Mouse (Mus musculus): Measurements from ENCODE around the gene Vmn2r31.
"Not testable (repeated sequence)": the region's sequence is repeated elsewhere in the genome, so short reads cannot be mapped to it uniquely, and the experiment has no call there.

Gene Vmn2r31

DNA sequence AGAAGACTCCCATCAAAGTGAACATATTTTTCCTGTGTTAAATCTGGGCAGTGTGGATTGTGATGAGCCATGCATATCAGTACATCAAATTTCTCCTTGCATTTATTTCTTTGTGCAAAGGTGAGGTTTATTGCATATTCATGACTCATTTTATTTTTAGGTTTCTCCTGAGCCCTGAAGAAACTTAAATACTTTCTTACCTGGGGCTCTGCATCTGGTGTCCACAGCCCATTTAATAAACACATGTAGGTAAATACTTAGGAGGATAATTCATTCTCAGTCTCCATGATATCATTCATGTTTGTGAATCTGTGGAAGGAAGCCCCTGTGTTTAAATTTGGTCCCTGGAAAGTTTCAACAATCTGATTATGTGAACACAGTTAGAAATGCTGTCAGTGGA is at the start of gene Vmn2r31:
Gene Vmn2r31 (minus strand): TSS at position 101 of the 400 bp plus-strand sequence.
- not testable (repeated sequence) for DNase-seq (ENCODE audit: low read depth, low spot score)

DNA sequence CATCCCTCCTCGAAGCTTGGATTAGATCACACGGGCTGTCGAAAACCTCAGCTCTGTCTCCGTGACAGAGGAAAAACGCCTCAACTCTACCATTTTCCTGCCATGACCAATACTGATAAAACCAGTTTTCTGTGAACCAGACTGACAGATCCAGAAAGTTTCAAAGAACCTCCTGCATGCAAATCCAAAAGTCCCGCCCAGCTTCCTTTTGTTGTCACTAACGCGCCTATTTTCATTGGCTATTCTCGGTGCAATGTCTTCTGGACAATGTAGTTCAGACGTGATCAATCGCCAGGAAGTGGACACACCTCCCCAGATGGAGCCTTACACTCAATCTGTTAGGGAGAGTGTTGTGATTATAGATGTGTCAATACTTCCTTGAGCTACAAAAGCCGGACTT is 25.1 kb downstream of the Vmn2r31 start, which contains the start of gene Gm45783:
Gene Gm45783 (minus strand): TSS at position 143 of the 400 bp plus-strand sequence.
- not testable (repeated sequence) for DNase-seq (ENCODE audit: low read depth, low spot score)

- not testable (repeated sequence) for DNase-seq (ENCODE audit: low read depth, low spot score)
Observed at GRCm38 (mm10) chr7:7337509-7337908, 62.0 kb downstream of the Vmn2r31 start, which contains the start of gene Vmn2r30. Vmn2r30 (minus strand) TSS chr7:7337609.

Data from c-Kit-negative CD71-positive TER-119-positive erythroid progenitor cells, embryonic 14.5 days (primary cell).